Mouse (Mus musculus) heart, adult 11 months (tissue): ENCODE results near the gene Olfr412.

ENCODE experiments used
- DNase-seq: peaks from one replicate; pipeline ENCODE4 v3.0.0; 2022

Gene Olfr412

DNA sequence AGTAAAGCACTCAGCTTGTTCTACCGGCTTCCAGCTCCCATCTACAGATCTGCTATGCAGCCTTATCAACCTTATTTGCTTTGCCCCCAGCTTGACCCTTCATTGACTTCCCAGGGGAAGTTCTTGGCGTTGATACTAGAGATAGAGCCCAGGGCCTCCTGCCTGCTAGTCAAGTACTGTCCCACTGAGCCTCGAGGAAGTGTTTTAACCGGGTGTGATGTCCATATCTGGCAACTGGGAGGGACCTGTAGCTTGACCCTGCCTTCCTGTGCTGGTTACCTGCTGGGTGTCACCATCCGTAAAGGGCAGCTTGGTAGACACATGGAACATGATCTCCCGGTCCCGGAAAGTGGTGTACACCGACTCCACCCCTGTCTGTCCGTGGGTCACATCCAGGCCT lies 52.2 kb downstream of the Olfr412 start:
- no peak for DNase-seq

DNA sequence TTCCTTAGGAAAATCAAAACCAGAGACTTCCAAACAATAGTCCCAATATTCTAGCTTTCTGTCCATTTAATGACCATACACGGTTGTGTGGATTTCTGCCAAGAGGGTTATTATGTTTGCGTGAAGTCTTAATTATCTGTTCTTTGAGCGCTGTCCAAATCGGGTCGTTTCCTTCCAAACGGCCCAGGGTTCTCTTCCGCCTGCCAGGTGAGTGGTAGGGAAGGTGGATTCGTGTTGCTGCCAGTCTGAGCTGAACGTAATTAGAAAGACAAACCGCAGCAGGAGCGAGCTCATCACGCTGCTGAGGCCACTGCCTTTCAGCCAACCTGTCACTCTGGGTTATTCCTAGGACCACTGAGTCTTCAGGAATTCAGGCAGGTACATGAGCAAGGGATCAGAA lies 53.9 kb downstream of the Olfr412 start:
- DNase-seq = no peak
